Mouse (Mus musculus): ENCODE measurements at regions not wholly inside any gene's neighbourhood (a gene's known extent, or its start where the extent isn't known, plus 50 kb on each side); places are given as distances from the start of the nearest gene placed in this dataset.

DNA sequence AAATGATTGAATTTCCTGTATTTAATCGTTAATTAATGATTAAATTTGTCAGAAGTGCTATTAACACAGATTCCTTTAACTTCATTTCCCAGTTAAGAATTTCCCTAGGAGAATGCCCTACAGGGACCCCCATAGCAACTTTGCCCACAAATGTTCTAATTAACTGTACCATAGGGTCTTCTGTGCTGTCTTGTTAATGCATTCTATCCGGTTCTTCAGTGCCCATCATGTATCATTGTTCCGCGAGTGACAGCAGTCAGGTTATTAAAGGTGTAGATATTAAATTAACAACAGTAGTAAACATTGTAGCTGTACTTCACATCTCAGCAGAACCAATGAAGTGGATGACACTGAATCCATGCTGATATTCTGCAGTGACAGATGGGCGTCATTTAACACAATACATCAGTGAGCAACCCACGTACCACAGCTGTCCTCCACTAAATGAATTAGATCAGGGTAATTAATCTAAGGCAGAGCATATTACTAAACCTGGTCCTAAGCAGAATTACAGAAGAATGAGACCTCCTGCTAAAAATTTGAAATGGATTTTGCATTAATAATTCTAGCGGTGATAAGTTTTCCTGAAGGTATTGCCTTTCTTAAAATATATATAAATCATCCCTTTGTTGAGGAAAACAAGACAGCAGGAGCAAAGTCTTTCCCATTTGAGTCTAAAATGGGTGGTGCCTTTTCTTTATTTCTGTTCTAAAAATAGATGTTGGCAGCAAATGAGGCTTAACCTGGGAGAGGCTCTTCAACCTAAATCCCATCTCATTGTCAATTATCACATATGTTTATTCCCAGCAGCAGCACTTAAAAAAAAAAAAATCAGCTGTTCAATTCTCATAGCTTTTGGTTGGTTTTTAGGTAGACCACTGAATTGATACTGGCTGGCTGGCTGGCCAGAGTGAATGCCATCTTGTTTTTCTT, 872.3 kb downstream of the Nxph1 start:
- TF ChIP-seq POLR2A (IDR thresholded peaks at IDR 0.05; ENCODE audit: borderline replicate concordance, extremely low read depth, insufficient read depth, insufficient read length, poor library complexity, severe bottlenecking) (no peak), CTCF (IDR thresholded peaks at IDR 0.05; ENCODE audit: borderline replicate concordance, extremely low read depth, insufficient read depth, insufficient read length) (no peak)

Data from brain, embryonic 14.5 days (tissue).